Mouse (Mus musculus) heart, postnatal 14 days (tissue): Measurements from ENCODE around the gene Usp35. TPM values are rescaled to one million over a fixed set of nuclear protein-coding genes. Genes with fewer than 3 reads are reported as not detected.

Source experiments
- DNase-seq, 2 experiments: peaks; one replicate each; pipeline ENCODE4 v3.0.0; 2021 to 2022
- intact Hi-C: fragments of 180-260 bp; cut with DNase I; formaldehyde crosslinking; loops from one replicate; pipeline ENCODE4 v1.15.1; 2025
- total RNA-seq, 2 experiments: library from RNA; stranded (reverse); gene quantifications; 2 replicates each; pipeline ENCODE4 v1.2.3; 2021

The Usp35 gene
- total RNA-seq, 2 experiments from 2014 or later = 1.2 to 1.9 TPM

GRCm38 (mm10) chr7:97347464-97347863 lies 15.6 kb upstream of the Usp35 start:
- intact Hi-C loops = no loop called here
- no peak for DNase-seq

- intact Hi-C loops = no loop called here
- DNase-seq = no peak
Observed at GRCm38 (mm10) chr7:97346822-97347166, 15.0 kb upstream of the Usp35 start.

- DNase-seq = no peak
- intact Hi-C loops = no loop called here
Observed at GRCm38 (mm10) chr7:97346111-97346821, 14.4 kb upstream of the Usp35 start.

- DNase-seq = peak; percentile 54 to 64
- intact Hi-C loops = no loop called here
Observed at GRCm38 (mm10) chr7:97345229-97345871, 13.5 kb upstream of the Usp35 start.

- no peak for DNase-seq
- intact Hi-C loops = no loop called here
Observed at GRCm38 (mm10) chr7:97344655-97345054, 12.8 kb upstream of the Usp35 start.

GRCm38 (mm10) chr7:97342961-97343360 lies 11.1 kb upstream of the Usp35 start:
- DNase-seq = no peak

GRCm38 (mm10) chr7:97340907-97341849 lies 9.4 kb upstream of the Usp35 start:
- no peak for DNase-seq
- intact Hi-C loops = no loop called here

More at GRCm38 (mm10) chr7:97342961-97343360, 11.1 kb upstream of the Usp35 start:
- intact Hi-C loops = no loop called here

- DNase-seq = no peak
- intact Hi-C loops = no loop called here
Observed at GRCm38 (mm10) chr7:97339623-97340022, 7.8 kb upstream of the Usp35 start.

GRCm38 (mm10) chr7:97338593-97338992 lies 6.8 kb upstream of the Usp35 start:
- no peak for DNase-seq
- intact Hi-C loops = no loop called here

GRCm38 (mm10) chr7:97336678-97337077 lies 4.9 kb upstream of the Usp35 start:
- intact Hi-C loops = no loop called here
- no peak for DNase-seq

GRCm38 (mm10) chr7:97334406-97334805 lies 2.6 kb upstream of the Usp35 start:
- intact Hi-C loops = no loop called here

GRCm38 (mm10) chr7:97333113-97333898 lies 1.5 kb upstream of the Usp35 start:
- intact Hi-C loops = no loop called here

More at GRCm38 (mm10) chr7:97334406-97334805, 2.6 kb upstream of the Usp35 start:
- DNase-seq = no peak

GRCm38 (mm10) chr7:97332667-97333041 lies 834 bp upstream of the Usp35 start:
- intact Hi-C loops = no loop called here
- no peak for DNase-seq

More at GRCm38 (mm10) chr7:97333113-97333898, 1.5 kb upstream of the Usp35 start:
- DNase-seq = no peak

GRCm38 (mm10) chr7:97330931-97331645 lies 732 bp downstream of the Usp35 start:
- no peak for DNase-seq
- intact Hi-C loops = no loop called here

- intact Hi-C loops = no loop called here
- no peak for DNase-seq
Observed at GRCm38 (mm10) chr7:97329676-97330075, 2.1 kb downstream of the Usp35 start.

GRCm38 (mm10) chr7:97328891-97329588 lies 2.8 kb downstream of the Usp35 start:
- DNase-seq = no peak
- intact Hi-C loops = no loop called here

- no peak for DNase-seq
- intact Hi-C loops = no loop called here
Observed at GRCm38 (mm10) chr7:97327376-97327775, 4.4 kb downstream of the Usp35 start.

- DNase-seq = peak in 1 of 2 experiments; percentile 28
- intact Hi-C loops = no loop called here
Observed at GRCm38 (mm10) chr7:97325156-97325985, 6.4 kb downstream of the Usp35 start.
